7 mouse cellular contexts compared by ENCODE assay signal in genomic region chr16:17132089-17132905, GRCm38 (mm10). TPM values are rescaled to one million over a fixed set of nuclear protein-coding genes. Genes with fewer than 3 reads are reported as not detected.
A peak's percentile ranks its signal among the peaks of the same experiment; 100 is the strongest.
DNase-seq lines count a peak whose midpoint lies in the region; ATAC-seq and TF ChIP-seq lines count a peak whose summit lies in the region.

Gene Sdf2l1, minus strand, starts transcription at chr16:17132383.

- no peaks in the 10 kb centered on the region for H3K27me3 ChIP-seq in intestine, postnatal 0 days (replicated peaks; ENCODE audit: control insufficient read depth, insufficient read depth, low read length)
- 0 out of 2 replicates have a peak, but pooled peaks cover 7% of the 10 kb centered on the region for H3K27me3 ChIP-seq in midbrain, embryonic 12.5 days
- H3K27me3 ChIP-seq in small intestine, adult 2 months (ENCODE audit: control insufficient read depth, insufficient read depth, low read length): no peaks in the 10 kb centered on the region

- intact Hi-C loops in left cerebral cortex, postnatal 4 days (cut with DNase I): no loop called here

- peak within 1 kb of the TSS; percentile 54; the same call in 1 of the 2 replicates for H3K27ac ChIP-seq in intestine, postnatal 0 days (ENCODE audit: low read depth, low read length)
- H3K27ac ChIP-seq in midbrain, embryonic 12.5 days (replicated peaks): peak within 1 kb of the TSS; percentile 86
- peak within 1 kb of the TSS; percentile 7; the same call in 1 of the 2 replicates for H3K27ac ChIP-seq in small intestine, adult 2 months (ENCODE audit: insufficient read depth, low read depth, low read length)

- H3K4me2 ChIP-seq in intestine, postnatal 0 days (replicated peaks; ENCODE audit: low read depth): peak within 1 kb of the TSS; percentile 99
- H3K4me2 ChIP-seq in midbrain, embryonic 12.5 days (replicated peaks): peak within 1 kb of the TSS; percentile 97

- TF ChIP-seq POLR2A in small intestine, adult 2 months (IDR thresholded peaks at IDR 0.05; ENCODE audit: low read depth, low read length): peak; percentile 75

- peak within 1 kb of the TSS; percentile 63 for H3K9ac ChIP-seq in intestine, postnatal 0 days (ENCODE audit: low read depth, low read length)
- H3K9ac ChIP-seq in midbrain, embryonic 12.5 days (replicated peaks): peak within 1 kb of the TSS; percentile 69

- H3K9me3 ChIP-seq in intestine, postnatal 0 days (ENCODE audit: control insufficient read depth): no peaks in the 10 kb centered on the region
- H3K9me3 ChIP-seq in midbrain, embryonic 12.5 days: no peaks in the 10 kb centered on the region

- TF ChIP-seq CTCF in intestine, postnatal 0 days (IDR thresholded peaks at IDR 0.05; ENCODE audit: low read depth): peak; percentile 63
- TF ChIP-seq CTCF in small intestine, adult 2 months (IDR thresholded peaks at IDR 0.05; ENCODE audit: extremely low read depth, insufficient read length, insufficient replicate concordance, low read depth, low read length): no peak

- peak within 1 kb of the TSS; percentile 76 for H3K4me3 ChIP-seq in intestine, postnatal 0 days (ENCODE audit: low read depth, low read length)
- H3K4me3 ChIP-seq in midbrain, embryonic 12.5 days: peak within 1 kb of the TSS; percentile 83
- peak within 1 kb of the TSS; percentile 89 for H3K4me3 ChIP-seq in small intestine, adult 2 months (ENCODE audit: low read depth, low read length)

- peak; percentile 98 for ATAC-seq in intestine, postnatal 0 days
- peak; percentile 98 for ATAC-seq in midbrain, embryonic 12.5 days (ENCODE audit: low FRiP score, low read depth)

- peak; percentile 96 for DNase-seq in adrenal gland, adult 8-10 months
- peak; percentile 98 for DNase-seq in embryo, embryonic 9.5 days (ENCODE audit: extremely low spot score)
- peak; percentile 50 for DNase-seq in gonadal fat pad, adult 2 months (ENCODE audit: low read depth)
- peak; percentile 98 for DNase-seq in left cerebral cortex, postnatal 4 days

- H3K36me3 ChIP-seq in intestine, postnatal 0 days (ENCODE audit: control insufficient read depth, insufficient read depth): no peaks in the 10 kb centered on the region
- H3K36me3 ChIP-seq in midbrain, embryonic 12.5 days: no peaks in the 10 kb centered on the region
- H3K36me3 ChIP-seq in small intestine, adult 2 months (ENCODE audit: control insufficient read depth, insufficient read depth, low read length): no peaks in the 10 kb centered on the region

- 0% methylated on average over 46 of the region's 47 CpGs for WGBS in intestine, postnatal 0 days
- under 1% methylated on average over 47 of the region's 47 CpGs for WGBS in midbrain, embryonic 12.5 days
- WGBS in small intestine, adult 2 months: under 1% methylated on average over 47 of the region's 47 CpGs

- H3K4me1 ChIP-seq in intestine, postnatal 0 days (replicated peaks; ENCODE audit: control insufficient read depth, insufficient read depth, low read length): peaks cover 7% of the 10 kb centered on the region; the same call in 1 of the 2 replicates
- peaks cover 15% of the 10 kb centered on the region for H3K4me1 ChIP-seq in midbrain, embryonic 12.5 days
- peaks cover 3% of the 10 kb centered on the region; the same call in 1 of the 2 replicates for H3K4me1 ChIP-seq in small intestine, adult 2 months (ENCODE audit: control insufficient read depth, insufficient read depth, insufficient read length, low read length)

RNA-seq across cellular contexts. Expression of gene Sdf2l1, which starts in this region (rescaled TPM):
- total RNA-seq in adrenal gland, adult 8-10 months (2022): 10 to 100 TPM; 25.5 to 54.1 (median 34.4) TPM
- 107 and 171 TPM in 2 replicates for polyA plus RNA-seq in gonadal fat pad, adult 2 months (2012; rRNA removed)
- polyA plus RNA-seq in intestine, postnatal 0 days (2015; fragmentation: Nextera tagmentation; extraction: Ambion mirVana): 67.9 and 70.3 TPM in 2 replicates
- 10 to 100 TPM; 10.8 to 12.6 TPM for total RNA-seq in left cerebral cortex, postnatal 4 days (2021)
- polyA plus RNA-seq in midbrain, embryonic 12.5 days (2016; fragmentation: Nextera tagmentation; extraction: Ambion mirVana): 58.6 and 58.8 TPM in 2 replicates
- polyA plus RNA-seq in small intestine, adult 2 months (2012; rRNA removed): 109 and 121 TPM in 2 replicates

Comparison
In these comparisons a context has a peak if more than half of its experiments do, and no peak if none do; other contexts are left out.
1. Peak in every context shown above with its lines: DNase-seq, ATAC-seq, H3K4me3 ChIP-seq and H3K27ac ChIP-seq.
2. H3K27ac ChIP-seq: peak in every context shown above with its lines; median percentile 86 in midbrain, embryonic 12.5 days; 54 in intestine, postnatal 0 days; 7 in small intestine, adult 2 months.